Mouse (Mus musculus): ENCODE results near the gene Atg13.

DNA sequence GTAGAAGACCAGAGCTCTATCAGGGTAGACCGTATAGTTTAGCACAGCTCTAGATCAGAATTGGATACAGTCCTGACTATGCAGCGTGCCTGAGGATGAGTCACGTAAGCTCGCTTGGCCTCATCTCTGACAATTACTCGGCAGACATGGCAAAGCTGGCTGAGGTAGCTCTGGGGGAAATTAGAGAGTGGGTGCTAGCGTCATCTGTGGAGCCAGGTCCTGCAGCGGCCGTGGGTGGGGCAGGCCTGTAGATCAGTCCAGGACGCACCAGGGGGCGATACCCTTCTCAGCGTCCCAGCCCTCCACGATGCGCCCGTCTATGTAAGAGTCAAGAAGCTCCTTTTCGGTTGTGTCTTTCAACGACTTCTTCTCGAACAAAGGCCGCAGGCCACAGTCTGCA, 80.7 kb downstream of the Atg13 start:
- no peak for TF ChIP-seq POLR2A (IDR thresholded peaks at IDR 0.05; ENCODE audit: low read depth, low read length)
- peak in 1 of 2 experiments; percentile 32; a peak in 2 of 4 replicates for TF ChIP-seq CTCF (conservative IDR thresholded peaks at IDR 0.05 in 1 of 2, IDR thresholded peaks at IDR 0.05 in 1 of 2; ENCODE audit: low read depth in 2 of 2, low read length in 2 of 2)
- no peak for TF ChIP-seq RAD21 (IDR thresholded peaks at IDR 0.05; ENCODE audit: low read depth, low read length)
- TF ChIP-seq TCF12 (IDR thresholded peaks at IDR 0.05; ENCODE audit: low read depth, low read length): no peak
- no peak for TF ChIP-seq JUND (conservative IDR thresholded peaks at IDR 0.05; ENCODE audit: low read depth, low read length)
- TF ChIP-seq EP300 (IDR thresholded peaks at IDR 0.05; ENCODE audit: low read length): no peak
- TF ChIP-seq TBP (conservative IDR thresholded peaks at IDR 0.05; ENCODE audit: low read depth, low read length): no peak
- TF ChIP-seq ZKSCAN1 (IDR thresholded peaks at IDR 0.05; ENCODE audit: borderline replicate concordance, low read depth, low read length): no peak
- no peak for TF ChIP-seq JUN (IDR thresholded peaks at IDR 0.05; ENCODE audit: insufficient read depth, low read depth, low read length)
